20 mouse cellular contexts compared by ENCODE assay signal in the genomic region with DNA sequence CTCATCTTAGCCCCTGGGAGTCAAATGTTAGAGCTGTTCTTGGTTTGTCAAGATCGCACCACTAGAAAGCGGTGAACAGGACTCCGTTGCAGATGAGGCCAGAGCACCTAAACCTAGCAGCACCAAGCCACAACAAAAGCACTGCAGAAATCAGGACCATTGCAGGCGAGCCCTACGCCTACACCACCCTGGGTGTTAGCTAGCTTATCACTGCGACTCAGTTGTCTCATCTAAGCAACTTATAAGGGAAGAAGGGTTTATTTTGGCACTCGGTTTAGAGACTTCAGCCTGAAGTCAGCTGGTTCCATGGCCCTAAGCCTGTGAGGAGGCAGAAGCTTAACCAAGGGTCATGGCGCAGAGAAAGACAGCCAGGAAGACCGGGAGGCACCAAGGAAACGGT. TPM values are rescaled to one million over a fixed set of nuclear protein-coding genes. Genes with fewer than 3 reads are reported as not detected.
DNase-seq lines count a peak whose midpoint lies in the region; ATAC-seq lines count a peak whose summit lies in the region.
"Had no signal": no experiment of that assay in that cellular context is flagged by ENCODE, and none has a peak within 500 bp of the region (broad histone marks: within the 10 kb centered on the region; RNA-seq: fewer than 3 reads in every experiment).

No protein-coding gene starts in this region.

- no peak overlapping the region for H3K9ac ChIP-seq in lung, embryonic 16.5 days (ENCODE audit: low read length)
- H3K9ac ChIP-seq in hindbrain, embryonic 13.5 days: no peak overlapping the region
- H3K9ac ChIP-seq: embryonic facial prominence, embryonic 12.5 days; forebrain, embryonic 13.5 days; forebrain, embryonic 15.5 days; forebrain, postnatal 0 days had no signal

- no peak overlapping the region for H3K4me2 ChIP-seq in lung, embryonic 16.5 days (ENCODE audit: low read depth, low read length)
- no peak overlapping the region for H3K4me2 ChIP-seq in hindbrain, embryonic 13.5 days
- H3K4me2 ChIP-seq: forebrain, embryonic 13.5 days; forebrain, embryonic 15.5 days had no signal

- H3K27me3 ChIP-seq in lung, embryonic 16.5 days (ENCODE audit: control insufficient read depth, insufficient read depth, low read depth, low read length): no peaks in the 10 kb centered on the region
- peaks cover 17% of the 10 kb centered on the region for H3K27me3 ChIP-seq in hindbrain, embryonic 13.5 days
- H3K27me3 ChIP-seq: embryonic facial prominence, embryonic 12.5 days; forebrain, embryonic 13.5 days; forebrain, embryonic 15.5 days; Patski had no signal

- ATAC-seq in lung, embryonic 16.5 days (ENCODE audit: low read depth): no peak
- no peak for ATAC-seq in hindbrain, embryonic 13.5 days (ENCODE audit: low FRiP score)
- ATAC-seq: activated CD4-positive, CD25-positive, alpha-beta regulatory T cell, adult 4 months; forebrain, embryonic 13.5 days; forebrain, embryonic 15.5 days; forebrain, postnatal 0 days; Patski had no signal

- DNase-seq in lung, postnatal 14 days: no peak
- DNase-seq in lung, postnatal 36 days: peak; percentile 23
- DNase-seq in lung, postnatal 10 days: no peak
- DNase-seq: adrenal gland, adult 8-10 months; adrenal gland, postnatal 14 days; adrenal gland, postnatal 36 days; cerebellum, adult 11-12 months; cerebellum, adult 2 months; cerebellum, adult 9-10 months; cerebellum, postnatal 10 days; cerebellum, postnatal 25 days; forebrain, postnatal 0 days had no signal

- H3K4me1 ChIP-seq in lung, embryonic 16.5 days (replicated peaks; ENCODE audit: control insufficient read depth, insufficient read depth, low read length): peaks cover 32% of the 10 kb centered on the region
- H3K4me1 ChIP-seq in hindbrain, embryonic 13.5 days (replicated peaks): peaks cover 29% of the 10 kb centered on the region

- peak overlapping the region; percentile 20; the same call in 1 of the 2 replicates for H3K27ac ChIP-seq in lung, embryonic 16.5 days (ENCODE audit: low read length)
- H3K27ac ChIP-seq in hindbrain, embryonic 13.5 days: no peak overlapping the region
- H3K27ac ChIP-seq: embryonic facial prominence, embryonic 10.5 days; embryonic facial prominence, embryonic 12.5 days; forebrain, embryonic 13.5 days; forebrain, embryonic 15.5 days had no signal

- peaks cover 2% of the 10 kb centered on the region; the same call in 1 of the 2 replicates for H3K36me3 ChIP-seq in lung, embryonic 16.5 days (ENCODE audit: control insufficient read depth, insufficient read depth, low read length)
- peaks cover 14% of the 10 kb centered on the region for H3K36me3 ChIP-seq in hindbrain, embryonic 13.5 days
- H3K36me3 ChIP-seq: forebrain, embryonic 15.5 days had no signal

- no peak overlapping the region for H3K4me3 ChIP-seq in lung, embryonic 16.5 days (ENCODE audit: low read length)
- no peak overlapping the region for H3K4me3 ChIP-seq in hindbrain, embryonic 13.5 days
- H3K4me3 ChIP-seq: embryonic facial prominence, embryonic 10.5 days; embryonic facial prominence, embryonic 12.5 days; forebrain, embryonic 13.5 days; forebrain, embryonic 15.5 days had no signal

- no peaks in the 10 kb centered on the region for H3K9me3 ChIP-seq in lung, embryonic 16.5 days (ENCODE audit: control insufficient read depth, low read length)
- H3K9me3 ChIP-seq in hindbrain, embryonic 13.5 days: no peaks in the 10 kb centered on the region
- H3K9me3 ChIP-seq: embryonic facial prominence, embryonic 10.5 days; embryonic facial prominence, embryonic 12.5 days; forebrain, embryonic 13.5 days; forebrain, embryonic 15.5 days had no signal

- WGBS in lung, embryonic 16.5 days: 71% methylated on average over 10 of the region's 10 CpGs
- WGBS in hindbrain, embryonic 13.5 days: 89% methylated on average over 10 of the region's 10 CpGs

RNA-seq across cellular contexts. Expression of gene Mrc2, which starts 3.6 kb away (rescaled TPM):
- polyA plus RNA-seq in lung, embryonic 16.5 days (2015; fragmentation: Nextera tagmentation; extraction: Ambion mirVana): 31.0 and 31.9 TPM in 2 replicates
- 5.3 and 5.5 TPM in 2 replicates for polyA plus RNA-seq in hindbrain, embryonic 13.5 days (2015; fragmentation: Nextera tagmentation; extraction: Ambion mirVana)
- polyA plus RNA-seq: activated CD4-positive, CD25-positive, alpha-beta regulatory T cell, adult 4 months had no signal
